Mouse (Mus musculus): ENCODE measurements at regions not wholly inside any gene's neighbourhood (a gene's known extent, or its start where the extent isn't known, plus 50 kb on each side); places are given as distances from the start of the nearest gene placed in this dataset.

DNA sequence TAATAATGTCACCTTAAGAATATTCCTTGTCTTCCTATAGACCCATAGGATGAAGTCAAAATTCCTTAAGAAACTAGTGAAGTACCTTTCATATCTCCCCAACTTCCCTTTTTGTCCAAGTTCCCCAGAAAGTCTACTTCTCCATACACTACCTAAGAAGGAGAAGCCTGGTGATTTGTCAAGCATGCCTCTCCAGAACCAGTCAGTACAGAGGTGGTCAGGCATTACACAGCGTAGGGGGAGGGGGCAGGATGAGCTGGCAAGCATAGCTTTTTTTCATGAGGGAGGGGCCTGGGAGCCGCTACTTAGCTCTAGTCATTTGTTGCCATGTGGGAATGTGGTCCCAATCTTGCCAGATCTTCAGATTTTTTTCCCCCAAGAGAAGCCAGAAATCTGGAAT is 54.0 kb upstream of the Satb2 start:
- no peak for DNase-seq

DNA sequence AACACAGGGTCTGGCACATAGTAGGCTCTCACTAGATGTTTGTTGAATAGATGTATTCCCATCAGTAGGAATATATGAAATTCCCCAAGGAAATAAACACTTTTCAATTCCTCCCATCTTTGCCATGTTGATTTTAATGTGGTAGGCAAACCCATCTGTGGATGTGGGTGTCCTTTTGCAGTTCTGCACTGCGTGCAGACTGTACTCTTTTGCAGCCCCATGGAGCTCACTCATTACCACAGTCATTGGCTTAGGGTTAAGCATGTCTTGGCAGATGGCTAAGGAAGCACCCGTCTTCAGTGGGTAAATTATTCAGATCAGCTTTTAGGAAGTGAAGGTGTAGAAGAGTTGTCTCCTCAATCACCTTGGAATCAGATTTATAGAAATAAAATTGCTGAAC is 54.8 kb upstream of the Satb2 start:
- DNase-seq: no peak

DNA sequence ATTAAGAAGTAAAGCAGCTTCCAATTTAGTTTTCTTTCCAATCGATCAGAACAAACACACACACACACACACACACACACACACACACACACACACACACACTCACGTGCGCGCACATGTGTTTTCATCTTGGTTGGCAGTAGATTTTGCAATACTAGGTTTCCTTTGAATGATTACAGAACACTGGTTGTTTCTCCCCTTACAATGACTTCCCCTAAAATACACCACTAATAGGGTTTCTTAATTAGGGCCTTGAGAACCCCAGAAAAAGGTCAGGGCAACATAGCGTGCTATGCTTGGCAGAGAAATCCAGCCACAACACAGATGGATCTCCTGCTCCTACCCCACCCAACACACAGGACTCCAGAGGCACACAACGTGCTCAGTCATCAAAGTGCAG is 56.0 kb upstream of the Satb2 start:
- no peak for DNase-seq

DNA sequence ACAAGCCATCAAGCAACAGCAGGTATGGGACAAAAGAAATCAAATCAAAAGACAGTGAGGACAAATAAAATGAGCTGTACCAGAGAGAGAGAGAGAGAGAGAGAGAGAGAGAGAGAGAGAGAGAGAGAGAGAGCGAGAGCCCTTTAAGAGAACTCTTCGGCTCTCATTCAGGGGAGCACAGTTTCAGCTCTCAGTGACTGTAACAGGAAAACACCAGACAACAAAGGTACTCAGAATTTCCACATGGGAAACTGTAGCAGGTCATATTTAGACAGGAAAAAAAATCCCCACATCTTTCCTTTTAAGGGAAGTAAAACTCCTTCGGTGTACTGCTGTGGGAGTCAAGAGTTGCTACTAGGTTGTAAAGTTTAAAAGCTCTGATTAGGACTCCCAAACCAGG is 57.9 kb upstream of the Satb2 start:
- no peak for DNase-seq

DNA sequence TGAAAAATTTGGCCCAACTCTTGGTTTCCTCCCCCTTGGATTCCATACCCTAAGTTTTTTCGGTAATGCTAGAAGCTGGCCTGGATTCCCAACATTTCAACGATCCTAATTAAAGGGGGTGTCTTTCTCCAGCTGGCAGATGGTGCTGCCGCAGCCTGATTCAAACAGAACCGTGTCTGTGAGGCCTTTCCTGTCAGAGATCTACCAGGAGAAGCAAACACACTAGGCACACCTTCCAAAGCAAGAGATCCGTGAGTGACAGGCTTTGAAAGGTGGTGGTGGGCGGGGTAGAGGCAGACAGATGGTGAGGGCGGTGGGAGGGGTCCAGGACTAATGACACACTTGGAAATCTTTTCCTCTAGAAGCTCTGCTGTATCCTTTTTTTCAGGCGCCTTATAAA is 61.8 kb upstream of the Satb2 start:
- no peak for DNase-seq

DNA sequence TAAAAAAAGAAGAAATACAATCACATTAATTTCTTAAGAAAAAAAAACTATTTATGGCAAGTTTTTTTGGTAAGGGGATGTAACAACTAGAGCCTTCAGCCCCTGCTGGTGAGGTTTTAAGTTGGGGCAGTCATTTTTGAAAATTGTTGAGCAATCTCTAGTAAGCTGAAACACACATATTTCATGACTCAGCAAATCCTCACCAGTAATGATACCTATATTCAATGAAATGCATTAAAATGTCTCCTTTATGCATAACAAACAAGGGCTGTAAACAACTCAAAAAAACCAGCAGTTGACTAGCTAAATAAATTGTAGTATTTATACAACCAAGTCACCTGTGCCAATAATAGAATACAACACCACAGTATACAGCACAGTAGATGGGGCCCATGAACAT is 63.1 kb upstream of the Satb2 start:
- DNase-seq: no peak

DNA sequence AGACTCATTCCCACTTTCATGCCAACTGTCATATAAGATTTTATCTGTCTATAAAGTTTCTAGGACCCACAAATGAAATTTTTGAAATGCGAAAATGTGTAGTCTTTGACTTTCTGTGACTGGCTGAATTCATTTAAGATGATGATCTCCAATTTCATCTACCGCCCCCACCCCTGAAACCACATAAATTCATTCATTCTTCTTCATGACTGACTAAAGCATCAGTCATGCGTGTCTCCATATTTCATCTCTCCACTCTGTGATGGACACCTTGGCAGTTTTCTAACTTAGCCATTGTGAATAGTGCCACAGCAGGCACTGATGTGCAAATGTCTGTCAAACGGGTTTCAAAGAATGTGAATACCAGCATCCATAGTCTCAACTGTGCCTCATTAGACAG is 75.4 kb upstream of the Satb2 start:
- no peak for DNase-seq

DNA sequence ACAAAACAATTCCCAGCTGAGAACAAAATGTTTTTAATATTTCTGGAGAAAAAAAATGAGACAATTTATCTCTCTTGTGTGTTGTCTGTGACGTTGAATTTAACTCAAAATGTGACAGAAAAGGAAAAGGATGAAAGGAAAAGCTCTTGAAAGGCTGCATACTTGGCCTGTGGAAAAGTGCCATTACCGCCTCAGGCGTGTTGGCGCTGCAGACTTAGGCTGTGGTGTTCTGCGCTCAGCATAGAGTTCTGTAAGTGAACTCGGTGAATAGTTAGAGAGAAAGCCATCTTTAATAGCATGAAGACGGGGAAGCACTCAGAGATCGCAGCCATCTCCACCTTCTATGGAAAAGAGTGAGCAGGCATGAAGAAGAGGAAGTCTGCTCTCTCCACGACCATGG is 77.5 kb upstream of the Satb2 start:
- DNase-seq: no peak

DNA sequence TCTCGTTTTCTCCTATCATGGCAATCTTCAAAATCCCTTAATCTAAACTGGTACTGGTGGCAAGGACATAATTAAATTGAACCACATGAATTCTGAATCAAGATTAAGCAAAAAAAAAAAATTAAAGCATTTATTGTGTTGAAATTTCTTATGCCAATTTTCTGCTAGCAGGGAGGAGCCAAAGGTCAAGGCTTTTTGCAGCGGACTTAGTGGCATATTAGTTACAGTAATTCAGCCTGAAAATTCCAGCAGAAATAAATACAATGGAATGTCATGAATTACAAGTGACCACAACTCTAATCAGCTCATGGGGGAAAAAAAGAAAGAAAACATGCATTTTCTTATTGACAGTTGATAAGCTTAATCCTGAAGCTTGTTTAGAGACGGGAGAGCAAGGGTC is 80.8 kb upstream of the Satb2 start:
- DNase-seq: no peak

DNA sequence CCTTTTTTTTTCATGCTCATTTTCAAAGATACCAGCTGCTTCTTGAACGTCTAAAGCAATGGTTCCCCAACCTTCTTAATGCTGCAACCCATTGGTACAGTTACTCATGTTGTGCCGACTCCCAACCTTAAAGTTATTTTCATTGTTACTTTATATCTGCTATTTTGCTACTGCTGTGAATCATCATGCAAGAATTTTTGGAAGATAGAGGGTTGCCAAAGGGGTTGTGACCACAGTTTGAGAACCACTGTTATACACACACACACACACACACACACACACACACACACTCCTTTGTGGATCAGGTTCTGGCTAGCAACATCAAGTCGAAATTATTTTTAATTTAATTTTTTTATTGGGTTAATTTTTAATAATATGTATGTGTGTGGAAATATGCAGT is 96.8 kb upstream of the Satb2 start:
- no peak for DNase-seq

DNA sequence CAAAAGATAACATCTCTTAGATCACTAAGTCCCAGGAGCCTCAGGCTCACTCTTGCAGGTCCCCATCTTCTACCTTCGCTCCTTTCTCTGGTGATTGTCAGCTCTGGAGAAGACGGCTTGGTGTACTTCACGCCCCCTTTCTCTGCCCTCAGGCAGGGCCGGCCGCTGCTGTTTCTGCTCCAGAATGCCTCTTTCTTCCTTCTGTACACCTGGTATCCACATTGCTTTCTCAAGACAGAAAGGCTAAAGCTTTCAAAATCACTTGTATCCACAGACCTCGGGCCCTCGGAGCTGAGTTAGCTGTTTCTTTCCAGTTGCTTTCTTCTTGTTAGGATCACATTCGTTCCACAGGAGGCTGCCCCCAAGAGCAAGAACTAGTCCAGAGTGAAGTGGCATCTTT is 98.2 kb upstream of the Satb2 start:
- no peak for DNase-seq

DNA sequence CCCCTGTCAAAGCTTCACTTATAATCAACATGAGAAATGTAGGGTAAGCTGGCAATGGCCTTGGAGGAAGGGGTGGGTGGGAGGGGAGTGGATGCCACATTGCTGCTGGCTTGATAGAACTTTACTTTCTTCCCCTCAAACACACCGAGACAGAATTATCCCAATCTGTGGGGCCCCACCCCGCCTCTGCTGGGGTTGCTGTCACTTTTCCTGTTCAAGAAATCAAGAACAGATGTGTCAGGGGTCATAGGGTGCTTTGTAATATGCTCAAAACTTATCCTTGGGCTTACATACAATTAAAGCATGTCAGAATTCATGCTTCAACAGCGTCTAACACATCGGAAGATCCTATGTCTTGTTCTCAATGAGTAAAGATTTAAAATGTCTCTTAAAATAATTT is 101.9 kb upstream of the Satb2 start:
- DNase-seq: no peak

DNA sequence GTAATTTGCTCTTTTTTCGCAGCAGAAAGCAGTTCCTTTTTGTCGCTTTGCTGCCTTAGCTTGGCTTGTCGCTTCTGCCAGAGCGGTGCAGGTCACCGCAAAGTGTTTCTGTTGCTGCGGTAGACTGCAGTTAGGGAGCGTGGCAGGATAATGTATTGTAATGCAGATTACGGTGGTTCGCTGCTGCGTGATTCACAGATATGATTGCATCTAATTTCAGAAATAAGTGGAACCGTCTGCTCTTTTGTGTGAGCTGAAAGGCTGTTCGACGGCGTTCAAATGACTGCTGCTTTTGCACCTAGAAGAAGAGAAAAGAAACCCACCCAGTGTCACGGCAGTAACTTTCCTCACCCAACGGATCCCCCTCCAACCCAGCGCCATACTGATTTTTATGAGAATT is 104.7 kb upstream of the Satb2 start:
- DNase-seq: no peak

DNA sequence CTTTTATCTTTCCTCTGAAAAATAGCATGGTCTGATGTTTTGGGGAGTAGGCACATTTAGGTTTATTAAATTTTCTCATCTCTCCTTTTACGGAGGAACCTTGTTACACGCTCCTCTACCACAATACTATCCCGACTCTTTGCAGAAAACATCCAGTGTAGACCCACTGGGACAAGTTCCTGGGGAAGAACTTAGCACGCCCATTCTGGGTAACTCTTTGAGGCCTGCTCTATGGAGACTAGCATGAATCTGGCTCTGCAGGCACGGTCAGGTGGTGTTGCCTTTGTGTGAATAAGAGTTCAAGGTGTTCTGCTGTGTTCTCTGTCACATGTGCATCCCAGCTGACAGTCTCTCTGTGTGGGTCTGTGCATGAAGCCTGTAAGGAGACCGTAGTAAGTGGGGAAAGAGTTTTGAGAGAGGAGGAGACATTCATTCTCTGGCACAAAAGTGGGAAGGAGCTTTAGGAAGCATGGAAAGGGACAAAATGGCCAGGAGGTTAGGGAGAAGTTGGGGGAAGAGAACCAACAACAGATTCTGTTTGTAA is 105.2 kb upstream of the Satb2 start:
- no peak for DNase-seq

DNA sequence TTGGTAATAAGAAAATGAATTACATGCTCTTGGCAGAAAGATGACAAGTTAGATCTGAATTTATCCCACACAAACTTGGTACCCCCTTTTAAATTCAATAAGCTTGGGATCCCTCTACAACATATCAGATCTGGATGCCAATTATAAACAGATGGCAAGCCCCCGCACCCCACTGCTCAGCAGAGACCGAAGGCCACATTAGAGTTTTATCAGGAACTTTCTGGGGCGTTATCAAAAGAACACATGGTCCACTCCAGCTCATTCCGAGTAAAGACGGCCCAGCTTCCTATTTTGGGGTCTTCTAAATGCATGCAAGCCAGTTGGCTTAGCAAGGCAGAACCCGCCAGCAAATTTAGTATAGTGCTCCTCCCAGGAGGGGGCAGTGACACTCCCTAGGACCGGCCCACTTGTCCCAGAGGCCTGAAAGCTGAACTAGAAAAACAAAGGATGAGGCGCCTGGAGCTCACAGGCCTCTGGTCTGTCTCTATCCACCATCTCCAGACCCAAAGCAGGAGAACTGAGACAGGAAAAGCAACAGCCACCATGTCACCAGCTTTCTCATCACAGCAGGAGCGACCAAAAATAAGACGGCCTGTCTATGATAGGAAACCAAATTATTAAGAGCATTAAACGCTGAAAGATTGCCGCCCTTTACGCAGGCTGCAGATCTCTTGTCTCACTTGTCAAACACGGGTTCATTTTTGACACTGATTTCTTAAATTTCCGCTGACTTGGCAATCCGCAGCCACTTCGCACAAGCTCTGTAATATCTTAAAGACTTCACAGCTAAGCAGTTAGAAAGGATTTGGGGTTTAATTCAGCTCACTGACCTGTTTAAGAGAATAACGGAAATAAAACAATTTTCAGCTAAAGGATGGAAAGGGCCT is 117.2 kb upstream of the Satb2 start:
- DNase-seq: no peak

DNA sequence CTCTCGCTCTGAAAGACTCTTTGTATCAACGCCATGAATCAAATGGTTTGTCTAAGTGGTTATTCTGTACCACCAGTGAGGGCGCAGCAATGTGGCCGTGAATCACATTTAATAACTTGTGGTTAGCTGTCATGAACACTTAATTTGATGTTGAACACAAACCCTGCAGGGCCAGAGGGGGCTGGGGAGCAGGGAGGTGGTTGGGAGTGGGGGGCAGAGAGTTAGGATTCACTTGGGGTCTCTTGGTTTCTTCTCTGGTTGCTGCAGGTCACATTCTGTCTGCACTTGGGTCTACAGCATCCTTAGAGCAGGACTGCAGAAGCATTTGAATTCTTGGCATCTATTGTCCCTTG is 117.8 kb upstream of the Satb2 start:
- no peak for DNase-seq

DNA sequence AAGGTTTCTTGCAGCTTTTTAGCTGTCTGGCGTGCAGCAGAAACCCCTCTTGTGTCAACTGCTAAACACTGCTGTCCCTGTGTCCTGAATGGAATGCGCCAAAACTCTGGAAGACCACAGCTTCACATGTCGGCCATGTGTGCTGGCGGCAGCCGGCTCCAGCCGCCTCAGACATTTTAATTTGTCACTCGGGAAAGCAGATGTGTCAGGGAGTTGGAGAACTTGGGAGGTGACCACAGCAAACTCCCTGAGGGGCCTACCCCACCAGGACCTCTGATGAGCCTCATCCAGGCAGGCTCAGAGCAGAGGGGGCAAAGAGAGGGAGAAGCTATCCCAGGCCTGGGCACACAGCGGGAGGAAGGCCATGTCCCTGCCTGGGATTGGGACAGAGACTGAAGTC is 118.3 kb upstream of the Satb2 start:
- DNase-seq: no peak

DNA sequence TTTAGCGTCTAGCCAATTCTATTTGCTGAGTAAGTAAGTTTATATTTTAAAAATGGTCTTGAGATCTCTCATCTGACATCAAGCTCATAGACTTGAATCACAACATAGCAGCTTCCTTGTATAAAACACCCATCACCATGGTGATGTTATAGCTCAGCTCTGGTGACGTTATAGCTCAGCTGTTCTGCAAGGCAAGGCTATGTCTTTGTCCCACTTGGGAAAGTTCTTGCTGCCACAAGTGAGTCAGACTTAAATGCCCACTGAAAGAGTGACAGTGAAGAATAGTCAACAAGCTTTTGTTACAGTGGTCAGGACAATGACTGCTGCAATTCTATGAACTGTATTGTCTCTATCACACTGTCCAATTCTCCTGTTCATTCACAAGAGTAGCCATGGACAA is 122.2 kb upstream of the Satb2 start:
- DNase-seq: no peak

DNA sequence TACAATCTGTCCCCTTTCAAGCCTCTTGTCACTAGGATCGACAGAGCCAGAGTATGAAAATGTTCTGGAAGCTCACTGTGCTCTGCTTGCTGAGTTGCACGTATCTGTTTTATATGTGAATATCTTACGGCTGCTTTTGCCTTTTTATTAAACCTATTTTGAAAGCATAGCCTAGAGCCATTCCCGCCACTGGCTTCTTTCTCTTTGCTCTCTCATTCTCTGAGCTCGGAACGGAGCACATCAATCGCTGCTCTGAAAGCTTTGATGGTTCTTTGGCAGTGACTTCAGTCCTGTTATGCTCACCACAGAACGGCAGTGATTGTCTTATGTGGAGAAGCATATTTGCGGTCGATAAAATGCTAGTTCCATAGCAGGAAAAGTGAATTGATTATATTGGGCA is 128.9 kb upstream of the Satb2 start:
- no peak for DNase-seq

DNA sequence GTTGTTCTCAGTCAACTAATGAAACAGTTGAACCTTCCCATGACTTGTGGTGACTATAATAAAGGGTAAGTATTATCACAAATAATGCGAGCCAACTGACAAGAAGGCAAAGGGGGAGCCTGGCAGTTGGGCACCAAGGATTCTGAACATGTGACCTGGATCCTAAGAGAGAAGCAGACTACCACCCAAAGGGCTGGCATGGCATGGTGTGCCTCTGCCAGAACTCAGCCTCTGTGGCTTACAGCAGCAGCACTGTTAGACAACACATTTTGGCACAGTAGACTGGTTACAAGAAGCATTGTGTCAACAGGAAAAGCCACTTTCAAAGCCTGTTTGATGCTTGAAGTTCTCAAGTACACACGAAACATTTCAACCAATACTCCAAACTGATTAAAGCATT is 142.2 kb upstream of the Satb2 start:
- no peak for DNase-seq

DNA sequence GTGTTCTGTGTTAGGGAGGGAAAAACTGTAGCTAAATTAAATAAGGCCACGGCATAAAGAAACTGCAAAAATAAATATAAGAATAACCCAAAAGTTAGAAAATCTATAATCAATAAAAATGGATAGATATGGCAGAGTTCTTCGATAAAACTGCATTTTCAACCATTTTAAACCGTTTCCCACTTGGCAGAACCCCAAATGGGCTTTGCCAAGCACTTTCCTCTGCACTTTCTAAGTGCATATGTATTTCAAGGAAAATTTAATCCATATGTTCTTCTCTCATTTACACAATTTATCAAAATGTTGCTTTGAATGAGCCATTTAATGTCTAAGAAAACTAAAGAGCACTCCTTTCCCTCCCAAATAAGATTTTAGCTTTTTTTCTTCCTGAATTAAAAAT is 165.7 kb upstream of the Satb2 start:
- DNase-seq: no peak

DNA sequence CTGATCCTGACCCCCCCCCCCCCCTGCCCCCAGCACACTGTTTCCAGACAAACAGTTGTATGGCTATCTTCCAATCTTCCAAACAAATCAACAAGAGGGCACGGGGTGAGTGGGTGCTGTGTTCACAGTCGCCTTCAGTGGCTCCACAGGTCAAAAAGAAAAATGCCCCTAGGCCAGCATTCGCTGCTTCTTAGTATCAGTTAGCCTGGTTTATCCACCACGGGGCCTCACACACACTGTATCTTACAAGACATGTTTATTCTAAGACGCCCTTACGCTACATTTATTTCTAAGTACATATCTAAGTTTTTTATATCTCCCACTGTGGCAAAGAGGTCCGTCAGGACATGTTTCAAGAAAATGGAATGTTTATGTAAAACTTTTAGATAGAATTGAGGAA is 177.4 kb upstream of the Satb2 start:
- no peak for DNase-seq

DNA sequence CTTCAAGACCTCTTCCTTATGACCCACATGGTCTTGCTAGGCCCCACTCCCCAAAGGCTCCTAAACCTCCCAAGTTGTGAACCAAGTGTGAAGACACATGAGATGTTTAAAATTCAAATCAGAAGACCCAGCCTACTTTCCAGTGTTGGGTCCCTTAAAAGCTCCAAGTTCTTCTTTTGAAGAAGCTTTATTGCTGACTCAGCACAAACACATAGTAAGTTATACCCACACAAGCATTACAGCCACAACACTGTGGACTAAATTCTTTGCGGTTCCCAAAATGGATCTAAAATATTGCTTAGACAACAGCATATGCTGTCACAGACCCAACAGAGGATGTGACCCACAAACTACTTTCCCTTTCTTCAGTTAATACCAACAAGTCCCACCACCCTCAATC is 186.0 kb upstream of the Satb2 start:
- DNase-seq: no peak

DNA sequence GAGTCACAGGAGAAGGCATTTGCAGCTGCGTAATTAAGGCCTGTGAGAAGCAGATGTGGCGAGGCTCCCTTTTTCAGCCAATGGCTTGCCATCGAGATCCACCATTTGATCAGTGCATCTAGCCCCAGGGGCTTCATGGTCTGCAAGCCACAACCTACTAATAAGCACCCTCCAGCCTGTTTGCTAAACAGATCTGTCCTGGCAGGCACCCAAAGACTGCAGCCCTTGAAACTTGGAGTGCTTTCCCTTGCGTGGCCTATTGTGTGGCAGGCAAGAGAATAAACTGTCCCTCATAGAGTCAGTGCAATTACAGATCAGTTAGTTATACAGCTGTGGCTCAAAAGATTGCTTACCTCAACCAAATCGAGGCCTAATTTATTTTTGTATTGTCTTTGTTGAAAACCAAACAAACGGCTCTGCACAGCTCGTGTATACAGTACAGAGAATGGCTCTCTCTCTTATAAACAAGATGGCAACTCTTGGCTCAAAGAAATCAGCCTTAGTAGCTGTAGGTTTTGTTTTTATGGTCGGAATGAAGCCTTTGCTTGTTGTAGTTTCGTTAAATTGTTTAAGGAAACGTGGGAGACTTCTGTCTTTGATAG is 195.9 kb upstream of the Satb2 start:
- DNase-seq: no peak

DNA sequence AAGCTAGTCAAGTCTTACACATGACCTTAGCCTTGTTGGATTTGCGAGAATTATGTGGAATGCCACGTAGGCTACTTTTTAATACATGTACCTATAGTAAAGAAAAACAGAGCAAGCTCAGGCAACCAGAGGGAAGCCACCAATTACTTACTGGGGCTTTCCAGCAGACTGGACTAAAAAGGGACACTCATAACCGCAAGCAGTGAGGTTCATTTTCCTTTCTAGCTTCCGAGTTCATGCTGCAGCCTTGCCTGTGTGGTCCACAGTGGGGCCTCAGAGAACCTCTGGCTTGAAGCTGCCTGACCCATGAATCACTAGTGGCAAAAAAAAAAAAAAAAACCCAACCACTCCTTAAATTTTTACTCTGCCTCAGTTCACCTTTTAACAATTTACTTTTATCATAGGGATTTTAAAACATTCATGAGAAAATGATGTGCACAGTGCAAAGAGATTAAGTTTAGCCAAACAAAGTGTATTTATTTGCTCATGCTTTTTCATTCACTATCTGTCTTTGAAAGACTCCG is 188.6 kb upstream of the 1700066M21Rik start:
- no peak for DNase-seq

Data from cerebellum, adult 9-10 months (tissue).